Mouse (Mus musculus) neural tube, embryonic 14.5 days (tissue): ENCODE data around the gene Gm4756. TPM values are rescaled to one million over a fixed set of nuclear protein-coding genes. Genes with fewer than 3 reads are reported as not detected.

Experiments used
- ATAC-seq: fragments of 200-750 bp; cut with Nextera tagmentation; 2 replicates; pipeline ENCODE4 v1.8.0; 2017; ENCODE audit warnings: low read depth, mild to moderate bottlenecking, moderate TSS enrichment, moderate library complexity
- H3K27ac ChIP-seq: fragments of 300-500 bp; sonication (generic); 2 replicates; pipeline ENCODE4 v1.5.1; 2014; ENCODE audit warnings: low read depth, mild to moderate bottlenecking, control low read depth, low read length, moderate library complexity, mixed read lengths
- H3K27me3 ChIP-seq: fragments of 300-500 bp; sonication (generic); 2 replicates; pipeline ENCODE4 v1.6.1; 2014; ENCODE audit warnings: low read length; ENCODE audit not compliant: control insufficient read depth, insufficient read depth
- H3K36me3 ChIP-seq: fragments of 300-500 bp; sonication (generic); 2 replicates; pipeline ENCODE4 v1.6.1; 2014; ENCODE audit warnings: low read length, mixed read lengths; ENCODE audit not compliant: control insufficient read depth, insufficient read depth
- H3K4me1 ChIP-seq: fragments of 300-500 bp; sonication (generic); 2 replicates; pipeline ENCODE4 v1.6.1; 2014; ENCODE audit warnings: low read length; ENCODE audit not compliant: control insufficient read depth, insufficient read depth
- H3K4me2 ChIP-seq: fragments of 300-500 bp; sonication (generic); 2 replicates; pipeline ENCODE4 v1.6.1; 2014; ENCODE audit warnings: mild to moderate bottlenecking, low read depth, low read length, control low read depth
- H3K4me3 ChIP-seq: fragments of 300-500 bp; sonication (generic); 2 replicates; pipeline ENCODE4 v1.5.1; 2014; ENCODE audit warnings: low read depth, low read length, control low read depth, mixed read lengths
- H3K9ac ChIP-seq: fragments of 300-500 bp; sonication (generic); replicated peaks from 2 replicates; pipeline ENCODE4 v1.6.1; 2014; ENCODE audit warnings: low read depth, mild to moderate bottlenecking, control low read depth, low read length, mixed read lengths
- H3K9me3 ChIP-seq: fragments of 300-500 bp; sonication (generic); 2 replicates; pipeline ENCODE4 v1.6.1; 2016; ENCODE audit warnings: low read length; ENCODE audit not compliant: control insufficient read depth
- WGBS: fragments of 180-500 bp; shearing (Covaris S2); extraction: QIAGEN DNeasy Blood & Tissue Kit; methylation state at CpG from one replicate; pipeline ENCODE4 v1.1.7; 2014; 5-methylcytosine and 5-hydroxymethylcytosine counted together
- polyA plus RNA-seq: library from polyadenylated mRNA; unstranded; fragments of >200 nt; fragmentation: Nextera tagmentation; extraction: Ambion mirVana; gene quantifications from 2 replicates; pipeline ENCODE4 v1.2.1, GENCODE M21; 2014

The Gm4756 gene
- polyA plus RNA-seq, 1 experiment from 2014 or later: not detected

- WGBS: 90% methylated on average over 10 of the region's 10 CpGs
- Histone ChIP-seq H3K27me3 (no peaks in the 10 kb centered on the region), H3K4me1 (no peaks in the 10 kb centered on the region), H3K9me3 (no peaks in the 10 kb centered on the region), H3K36me3 (peaks cover 4% of the 10 kb centered on the region; the same call in 1 of the 2 replicates), H3K4me3 (no peak overlapping the region), H3K9ac (no peak overlapping the region), H3K4me2 (no peak overlapping the region), H3K27ac (no peak overlapping the region)
- no peak for ATAC-seq
Measured at GRCm38 (mm10) chr12:72538571-72538970, 110.9 kb downstream of the Gm4756 start.

DNA sequence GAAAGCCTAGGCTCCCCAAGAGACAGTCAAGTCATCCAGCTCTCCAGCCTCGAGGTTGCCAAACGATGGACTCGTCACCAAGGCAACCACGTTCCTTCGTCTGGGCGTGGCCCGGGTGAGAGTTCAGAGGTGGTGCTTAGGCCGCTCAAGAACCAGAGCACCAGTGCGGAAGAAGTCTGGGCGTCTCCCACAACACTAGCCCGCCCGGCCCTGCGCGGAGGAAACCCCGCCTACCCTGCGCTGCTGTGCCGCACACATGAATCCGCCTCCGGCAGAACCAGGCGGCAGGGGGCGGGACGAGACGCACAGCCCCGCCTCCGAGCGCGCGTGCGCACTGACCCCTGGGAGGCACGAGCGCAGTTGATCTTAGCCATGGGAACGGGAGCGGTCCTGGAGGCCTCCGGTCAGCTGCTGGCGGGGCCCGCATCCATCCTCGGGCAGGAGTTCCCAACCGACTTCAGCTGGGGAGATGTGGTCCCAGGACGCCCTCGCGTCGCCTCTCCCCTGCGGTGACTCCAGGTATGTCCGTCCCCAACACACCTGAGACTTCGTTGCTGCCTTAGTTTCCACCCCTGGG lies 113.4 kb downstream of the Gm4756 start, which contains the start of gene Pcnx4:
Pcnx4 (plus strand) TSS at position 363 of the 577 bp plus-strand sequence.
- peak; percentile 99 for ATAC-seq
- no peaks in the 10 kb centered on the region for H3K27me3 ChIP-seq
- H3K9ac ChIP-seq: peak within 1 kb of the TSS; percentile 65
- no peaks in the 10 kb centered on the region for H3K9me3 ChIP-seq
- H3K36me3 ChIP-seq: no peaks in the 10 kb centered on the region
- peak within 1 kb of the TSS; percentile 57 for H3K4me2 ChIP-seq
- no peaks in the 10 kb centered on the region for H3K4me1 ChIP-seq
- H3K4me3 ChIP-seq: peak within 1 kb of the TSS; percentile 60
- WGBS: under 1% methylated on average over 44 of the region's 45 CpGs
- peak within 1 kb of the TSS; percentile 52 for H3K27ac ChIP-seq

DNA sequence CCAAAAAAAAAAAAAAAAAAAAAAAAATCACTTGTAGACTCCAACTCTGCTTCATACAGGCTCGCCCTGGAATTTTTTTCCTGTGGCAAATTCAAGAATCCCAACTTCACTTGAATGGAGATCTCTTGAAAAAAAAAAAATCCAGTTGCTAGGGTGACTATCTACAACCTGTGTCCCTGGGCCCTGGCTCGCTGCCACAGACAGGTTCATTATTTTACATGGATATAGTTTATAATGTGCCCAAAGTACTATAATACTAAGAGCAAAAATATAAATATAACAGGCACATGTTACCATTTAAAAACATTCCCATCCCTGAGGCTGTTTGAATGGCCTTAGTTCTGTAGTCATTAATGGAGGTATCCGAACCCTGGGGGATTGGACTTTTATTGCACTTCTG lies 113.9 kb downstream of the Gm4756 start:
- H3K9me3 ChIP-seq: no peaks in the 10 kb centered on the region
- H3K27me3 ChIP-seq: no peaks in the 10 kb centered on the region
- H3K36me3 ChIP-seq: no peaks in the 10 kb centered on the region
- H3K27ac ChIP-seq: peak overlapping the region; percentile 52; the same call in 1 of the 2 replicates
- no peak; the same call in 1 of the 2 replicates for ATAC-seq
- WGBS: 51% methylated on average over 3 of the region's 3 CpGs
- H3K4me1 ChIP-seq: no peaks in the 10 kb centered on the region
- 0 out of 2 replicates have a peak overlapping the region, but pooled peaks have one; percentile 65 for H3K9ac ChIP-seq
- peak overlapping the region; percentile 57 for H3K4me2 ChIP-seq
- H3K4me3 ChIP-seq: peak overlapping the region; percentile 60

DNA sequence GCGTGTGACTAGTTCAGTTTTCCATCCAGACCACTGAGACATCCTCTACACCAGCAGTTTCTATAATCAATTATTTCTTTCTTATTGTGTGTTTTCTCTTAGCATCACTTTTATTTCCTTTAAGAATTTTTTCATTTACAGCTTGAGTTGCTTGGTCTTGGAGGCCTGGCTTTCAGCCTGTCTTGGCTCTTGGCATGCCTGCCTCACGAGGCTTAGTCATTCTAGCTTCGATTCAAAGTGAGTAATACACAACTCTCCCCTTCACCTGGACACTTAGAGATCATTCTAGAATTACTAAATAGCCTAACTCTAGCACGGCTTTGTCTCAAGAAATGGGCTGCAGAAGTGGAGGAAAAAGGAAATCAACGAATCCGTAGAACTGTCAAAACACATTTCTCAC lies 115.5 kb downstream of the Gm4756 start:
- H3K4me3 ChIP-seq: no peak overlapping the region
- H3K4me2 ChIP-seq: no peak overlapping the region
- no peaks in the 10 kb centered on the region for H3K27me3 ChIP-seq
- no peaks in the 10 kb centered on the region for H3K36me3 ChIP-seq
- ATAC-seq: no peak
- H3K9me3 ChIP-seq: no peaks in the 10 kb centered on the region
- no peak overlapping the region for H3K9ac ChIP-seq
- H3K4me1 ChIP-seq: no peaks in the 10 kb centered on the region
- 92% methylated on average over 6 of the region's 6 CpGs for WGBS
- H3K27ac ChIP-seq: no peak overlapping the region

DNA sequence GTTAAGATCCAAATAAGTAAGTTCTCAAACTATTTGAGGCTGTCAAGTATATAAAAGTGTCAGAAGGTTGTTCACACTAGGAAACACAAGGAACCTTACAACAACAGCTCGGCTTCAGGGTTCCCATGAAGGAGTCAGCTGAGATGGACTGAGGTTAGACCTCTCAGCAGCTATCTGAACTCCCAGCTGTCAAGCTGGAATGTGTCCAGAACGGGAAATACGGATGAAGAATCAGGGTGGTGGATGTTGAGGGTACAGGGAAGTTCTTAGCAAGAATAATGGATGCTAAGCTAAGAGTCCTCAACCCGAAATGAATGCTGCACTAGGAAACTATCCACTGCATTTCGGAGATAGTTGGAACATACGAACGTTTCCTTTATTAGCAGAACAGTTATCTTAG lies 117.2 kb downstream of the Gm4756 start:
- H3K27me3 ChIP-seq: no peaks in the 10 kb centered on the region
- H3K36me3 ChIP-seq: no peaks in the 10 kb centered on the region
- H3K4me1 ChIP-seq: no peaks in the 10 kb centered on the region
- no peak overlapping the region for H3K4me2 ChIP-seq
- no peak for ATAC-seq
- H3K4me3 ChIP-seq: no peak overlapping the region
- H3K9me3 ChIP-seq: no peaks in the 10 kb centered on the region
- WGBS: 83% methylated on average over 7 of the region's 7 CpGs
- no peak overlapping the region for H3K9ac ChIP-seq
- no peak overlapping the region for H3K27ac ChIP-seq

Other genes with a start within 250 kb of the Gm4756 start
- 2,768 and 3,331 TPM in 2 replicates for gene Rtn1, start 240.6 kb downstream of the Gm4756 start, polyA plus RNA-seq
- gene Lrrc9, start 207.8 kb downstream of the Gm4756 start, polyA plus RNA-seq: 5.3 and 6.6 TPM in 2 replicates
- 28.1 and 29.5 TPM in 2 replicates for gene Pcnx4, start 113.3 kb downstream of the Gm4756 start, polyA plus RNA-seq
- 20.3 and 20.5 TPM in 2 replicates for gene Dhrs7, start 15.2 kb upstream of the Gm4756 start, polyA plus RNA-seq
- 86.7 and 106 TPM in 2 replicates for gene Ppm1a, start 107.8 kb upstream of the Gm4756 start, polyA plus RNA-seq